Mouse (Mus musculus): ENCODE measurements around the gene Gab1.
A peak's percentile ranks its signal among the peaks of the same experiment; 100 is the strongest.

Gene Gab1

DNA sequence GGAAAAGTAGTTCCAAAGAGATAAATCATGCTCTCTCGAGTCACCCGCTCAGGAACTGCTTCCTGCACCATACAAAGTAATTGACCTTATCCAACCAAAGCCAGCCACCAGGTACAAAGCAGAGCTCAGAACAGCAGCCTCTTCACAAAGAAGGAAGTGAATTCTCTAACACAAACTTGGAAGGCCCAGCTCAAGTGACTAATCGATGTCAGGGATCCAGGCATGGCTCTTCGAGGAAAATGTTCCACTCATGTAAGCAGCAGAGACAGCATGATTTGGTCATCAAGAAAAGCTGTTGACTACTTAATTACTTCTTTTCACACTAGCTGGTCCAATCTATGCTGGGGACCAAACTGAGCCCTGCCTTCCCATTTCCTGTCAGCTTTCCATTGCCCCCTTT is 69.4 kb downstream of the Gab1 start:
- DNase-seq (ENCODE audit: low read depth), result no peak

DNA sequence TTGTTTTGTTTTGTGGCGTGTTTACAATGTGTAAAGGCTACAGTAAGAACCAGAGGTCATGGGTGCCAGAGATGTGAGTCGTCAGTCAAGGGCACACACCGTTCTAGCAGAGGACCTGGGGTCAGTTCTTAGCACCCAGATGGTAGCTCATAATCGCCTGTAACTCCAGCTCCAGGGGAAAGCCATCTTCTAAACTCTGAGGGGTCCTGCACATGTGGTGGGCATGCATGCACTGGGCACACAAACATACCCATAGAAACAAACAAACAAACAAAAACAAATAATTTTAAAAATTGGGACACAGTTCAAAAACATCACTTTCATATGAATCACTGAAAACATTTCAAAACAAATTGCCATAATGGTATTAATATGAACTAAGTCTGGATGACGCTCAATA is 69.9 kb downstream of the Gab1 start:
- no peak for DNase-seq (ENCODE audit: low read depth)

DNA sequence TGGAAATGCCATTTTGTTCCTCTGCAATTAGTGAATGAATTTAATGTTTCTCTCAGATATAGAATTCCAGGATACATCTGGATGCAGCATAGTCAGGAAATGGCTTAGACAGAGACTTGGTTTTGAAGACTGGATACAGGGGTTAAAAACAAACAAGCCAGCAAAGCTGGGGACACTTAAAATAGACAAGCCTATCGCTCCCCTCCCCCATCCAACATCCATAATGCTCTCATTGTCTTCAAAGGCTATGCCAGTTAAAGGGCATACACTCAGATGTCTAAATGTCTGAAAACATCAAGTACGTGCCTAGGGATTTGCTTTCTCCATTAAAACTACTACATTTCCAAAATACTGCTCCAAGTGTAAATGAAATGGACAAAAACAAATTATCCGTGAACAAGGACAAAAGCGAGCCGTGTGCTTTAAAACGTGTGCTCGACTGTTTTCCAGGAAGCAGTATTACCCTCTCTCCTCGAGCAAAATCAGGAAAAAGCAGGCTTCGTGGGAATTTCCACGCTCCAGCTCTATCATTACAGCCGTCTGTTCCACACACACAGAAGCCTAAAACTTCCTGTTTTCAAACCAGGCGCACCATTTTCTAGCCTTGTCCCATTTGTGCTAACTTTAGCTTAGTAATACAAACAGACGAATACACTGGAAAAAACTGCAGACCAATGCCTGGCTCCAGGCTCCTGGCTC is 72.4 kb downstream of the Gab1 start:
- DNase-seq (ENCODE audit: low read depth), result no peak

DNA sequence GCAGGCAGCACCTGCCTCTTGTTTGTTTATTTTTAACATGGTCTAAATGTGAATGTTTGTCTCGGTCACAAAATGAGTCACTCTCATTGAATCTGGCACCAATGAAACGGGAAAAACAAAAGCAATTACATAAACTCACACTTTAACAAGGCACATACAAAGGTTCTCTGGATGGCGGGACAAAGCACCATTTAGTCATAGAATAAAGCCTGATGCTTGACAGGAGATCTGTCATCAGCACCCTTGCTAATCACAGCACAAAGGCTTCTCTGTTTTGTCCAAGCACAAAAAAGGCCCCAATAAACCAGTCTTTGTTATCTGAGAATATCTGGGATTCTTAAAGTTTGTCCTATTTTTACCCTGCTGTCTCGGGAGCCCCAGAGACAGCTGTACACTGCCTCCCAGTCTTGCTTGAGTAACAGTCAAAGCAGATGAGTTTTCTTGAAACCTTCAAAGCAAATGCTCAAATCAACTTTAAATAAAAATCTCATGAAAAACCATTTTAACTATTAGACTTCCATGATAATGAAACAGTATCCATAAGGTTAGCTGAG is 76.2 kb downstream of the Gab1 start:
- DNase-seq (ENCODE audit: low read depth), result no peak

DNA sequence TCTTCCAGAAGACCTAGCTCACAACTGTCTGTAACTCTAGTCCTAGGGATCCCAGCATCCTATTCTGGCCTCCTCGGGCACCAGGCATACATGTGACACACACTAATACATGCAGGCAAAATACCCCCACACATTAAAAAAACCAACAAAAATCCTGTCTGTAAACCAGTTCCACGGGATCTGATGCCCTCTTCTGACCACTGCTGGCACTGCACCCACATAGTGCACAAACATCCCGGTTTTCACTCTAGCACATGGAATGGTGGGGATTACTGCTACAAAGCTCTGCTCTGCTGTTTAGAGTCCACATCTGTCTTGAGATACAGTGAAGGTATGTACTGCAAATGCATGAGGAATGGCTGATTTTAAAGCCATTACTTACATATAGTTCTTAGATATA is 81.5 kb downstream of the Gab1 start:
- DNase-seq (ENCODE audit: low read depth), result no peak

DNA sequence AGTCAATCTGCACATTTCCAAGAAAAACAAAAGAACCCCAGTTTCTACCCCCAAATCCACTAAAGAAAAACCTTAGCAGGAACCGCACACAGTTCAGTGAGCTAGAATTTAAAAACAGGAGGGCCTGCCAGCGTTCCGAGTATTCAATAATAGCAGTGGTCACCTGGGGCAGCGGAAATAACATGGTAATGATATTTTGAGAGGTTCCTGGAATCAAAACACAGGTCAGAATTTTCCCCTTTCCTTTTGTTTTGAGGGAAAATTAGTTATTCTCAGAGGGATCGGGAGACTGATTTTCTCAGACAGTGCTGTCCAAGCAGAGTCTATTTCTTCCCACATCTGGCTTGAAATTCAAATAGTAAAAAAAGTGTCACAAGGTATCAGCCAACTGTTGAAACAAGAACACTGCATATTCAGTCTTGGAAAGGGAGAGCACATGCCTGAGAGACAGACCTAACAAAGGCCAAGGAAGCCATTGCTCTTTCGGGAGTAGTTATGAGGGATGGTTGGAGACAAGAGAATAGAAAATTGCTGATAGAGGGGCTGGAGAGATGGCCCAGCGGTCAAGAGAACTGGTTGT is 82.0 kb downstream of the Gab1 start:
- DNase-seq (ENCODE audit: low read depth), result no peak

DNA sequence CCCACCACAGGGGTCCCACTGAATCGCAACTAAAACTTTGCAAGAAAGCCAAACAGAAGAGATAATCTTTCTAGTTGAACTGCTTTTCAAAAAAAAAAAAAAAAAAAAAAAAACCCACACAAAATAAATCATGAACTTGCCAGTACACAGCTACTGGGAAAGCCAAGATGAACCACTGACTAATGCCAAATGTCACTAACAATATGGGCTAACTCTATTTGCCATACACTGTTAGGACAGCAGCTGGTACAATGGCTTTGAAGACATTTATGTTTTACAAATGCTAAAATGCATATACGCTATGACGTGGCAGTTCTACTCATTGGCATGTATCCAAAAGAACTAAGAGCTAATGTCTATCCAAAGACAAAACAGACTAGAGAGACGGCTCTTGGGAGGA is 84.2 kb downstream of the Gab1 start:
- no peak for DNase-seq (ENCODE audit: low read depth)

DNA sequence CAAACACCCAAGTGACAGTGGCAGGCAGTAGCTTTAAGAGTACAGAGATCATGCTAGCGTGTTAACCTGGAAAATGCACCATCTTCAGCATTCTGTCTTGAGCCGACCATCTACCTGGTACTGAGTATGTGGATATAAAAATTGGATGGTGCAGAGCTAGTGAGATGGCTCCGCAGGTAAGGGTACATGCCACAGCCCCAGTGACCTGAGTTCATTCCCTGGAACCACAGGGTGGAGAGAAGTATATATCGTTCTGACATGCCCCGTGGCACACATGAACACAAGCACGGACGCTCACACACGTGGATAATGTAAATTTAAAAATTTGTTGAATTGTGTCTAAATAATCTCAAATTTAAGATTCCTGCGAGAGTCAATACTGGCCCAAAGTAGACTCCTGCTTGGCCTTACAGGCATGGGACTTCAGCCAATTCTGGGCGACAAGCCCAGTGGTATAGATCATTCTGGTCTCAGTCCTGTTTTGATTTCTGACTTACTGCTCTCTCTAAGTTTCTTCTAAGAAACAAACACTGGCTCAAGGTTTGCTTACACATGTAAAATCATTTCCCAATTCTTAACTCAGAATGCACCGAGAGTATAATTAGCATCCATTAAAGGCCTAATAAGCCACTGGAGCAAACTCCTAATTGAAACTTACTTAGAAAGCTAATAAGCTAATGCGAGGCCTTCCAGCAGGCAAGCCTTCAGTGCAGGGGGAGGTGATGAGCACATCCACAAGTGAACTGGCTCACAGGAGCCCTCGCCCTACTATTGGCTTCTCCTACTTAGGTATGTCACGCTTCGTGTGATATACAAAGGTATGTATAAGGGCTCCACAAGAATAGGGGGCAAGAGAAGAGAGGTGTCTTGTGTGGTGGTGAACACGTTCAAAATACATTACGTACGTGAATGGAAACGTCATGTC is 85.5 kb downstream of the Gab1 start:
- DNase-seq (ENCODE audit: low read depth), result no peak

DNA sequence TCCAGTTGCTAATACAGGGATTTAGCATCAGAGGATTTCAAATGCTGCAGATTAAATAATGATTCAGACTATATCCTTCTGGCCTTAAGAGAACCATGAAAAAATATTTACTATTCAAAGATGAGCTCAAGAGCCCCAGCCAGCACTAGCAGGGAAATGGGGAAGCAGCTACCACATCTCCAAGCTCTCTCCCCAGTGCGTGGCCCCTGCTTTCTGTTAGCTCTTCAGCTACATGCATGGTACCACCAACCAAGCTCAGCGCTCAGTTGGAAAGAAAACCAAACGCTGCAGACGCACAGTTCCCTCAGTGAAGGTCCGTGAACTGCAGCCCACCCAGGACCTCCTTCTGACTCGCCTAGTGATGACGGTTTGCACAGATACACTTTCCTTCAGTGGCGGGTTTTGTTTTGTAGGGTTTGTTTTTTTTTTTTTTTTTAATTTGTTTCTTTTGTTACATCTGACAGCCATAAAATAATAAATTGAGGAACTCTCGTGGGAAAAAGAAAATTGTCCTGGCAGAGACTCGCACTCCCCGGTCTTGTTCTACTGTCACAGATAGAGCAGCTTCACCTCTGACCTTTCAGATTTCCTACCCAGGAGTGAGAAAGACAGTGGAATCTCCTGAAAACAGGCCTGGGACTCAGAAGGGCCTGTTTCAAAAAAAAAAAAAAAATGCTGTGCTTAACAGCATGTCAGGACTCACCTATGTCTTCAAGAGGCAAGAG is 86.4 kb downstream of the Gab1 start:
- DNase-seq (ENCODE audit: low read depth), result no peak

DNA sequence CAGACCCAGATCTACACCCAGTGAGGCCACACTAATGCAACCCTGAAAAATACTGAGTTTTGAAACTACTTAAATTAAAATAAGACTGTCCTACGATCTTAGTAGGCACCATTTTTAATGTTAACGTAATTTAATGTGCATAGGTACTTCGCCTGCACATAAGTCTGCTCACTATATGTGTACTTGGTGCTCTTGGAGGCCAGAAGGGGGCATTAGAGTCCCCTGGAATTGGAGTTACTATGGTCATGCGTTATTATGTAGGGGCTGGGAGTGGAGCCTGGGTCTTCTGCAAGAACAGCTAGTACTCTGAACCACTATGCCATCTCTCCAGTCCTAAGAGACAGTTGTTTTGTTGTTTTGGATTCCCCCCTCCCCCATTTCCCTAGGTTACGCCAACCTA is 88.1 kb downstream of the Gab1 start:
- DNase-seq (ENCODE audit: low read depth), result no peak

DNA sequence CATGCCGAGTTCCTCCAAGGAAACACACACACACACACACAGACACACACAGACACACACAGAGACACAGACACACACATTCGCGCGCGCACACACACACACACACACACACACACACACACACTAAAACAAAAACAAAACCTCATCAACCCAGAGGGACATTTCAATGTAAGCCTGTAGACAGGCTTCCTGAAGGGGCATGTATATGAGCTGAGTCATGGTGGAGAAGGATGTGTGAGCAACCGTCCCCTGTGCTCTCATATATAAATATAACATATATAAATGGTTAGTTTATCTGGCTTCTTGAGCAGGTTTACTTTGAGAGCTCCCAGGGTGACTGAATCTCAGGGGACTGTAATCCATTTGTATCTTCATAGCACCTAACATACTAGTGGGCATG is 91.0 kb downstream of the Gab1 start:
- DNase-seq (ENCODE audit: low read depth), result no peak

DNA sequence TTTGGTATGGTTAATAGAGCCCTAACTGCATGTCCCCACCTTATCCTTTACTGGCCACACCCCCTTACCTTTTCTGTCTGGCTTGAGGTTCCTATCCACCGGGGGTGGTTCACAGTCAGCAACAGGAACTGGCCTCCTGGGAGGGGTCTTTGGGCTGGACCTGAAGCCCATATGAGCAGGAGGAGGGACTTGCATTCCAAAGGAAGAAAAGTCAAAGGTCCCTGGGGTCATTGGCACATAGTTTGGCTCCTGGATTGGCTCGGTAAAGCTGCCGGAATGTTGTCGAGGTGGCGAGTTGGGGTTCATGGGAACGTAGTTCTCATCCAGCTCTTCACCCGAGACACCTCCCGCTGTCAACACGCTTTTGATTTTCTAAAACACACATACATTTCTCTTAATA is 95.8 kb downstream of the Gab1 start:
- no peak for DNase-seq (ENCODE audit: low read depth)

DNA sequence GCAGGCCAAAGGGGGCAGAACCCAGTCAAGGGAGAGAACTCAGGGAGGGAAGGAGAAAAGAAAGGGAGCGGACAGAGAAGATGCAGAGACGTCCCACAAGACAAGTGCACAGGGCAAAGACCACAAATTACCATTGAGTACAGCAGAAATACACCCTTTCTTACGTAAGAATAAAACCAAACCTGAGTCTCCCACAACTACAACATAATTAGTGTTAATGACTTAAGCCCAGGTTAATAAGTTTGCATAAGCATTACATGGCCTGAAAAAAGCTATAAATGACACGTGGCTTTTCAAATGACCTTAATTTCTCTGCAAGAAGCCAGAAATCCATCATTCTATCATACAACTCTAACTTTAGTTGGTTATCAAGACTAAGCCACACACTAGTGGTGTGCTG is 97.0 kb downstream of the Gab1 start:
- DNase-seq (ENCODE audit: low read depth), result no peak

DNA sequence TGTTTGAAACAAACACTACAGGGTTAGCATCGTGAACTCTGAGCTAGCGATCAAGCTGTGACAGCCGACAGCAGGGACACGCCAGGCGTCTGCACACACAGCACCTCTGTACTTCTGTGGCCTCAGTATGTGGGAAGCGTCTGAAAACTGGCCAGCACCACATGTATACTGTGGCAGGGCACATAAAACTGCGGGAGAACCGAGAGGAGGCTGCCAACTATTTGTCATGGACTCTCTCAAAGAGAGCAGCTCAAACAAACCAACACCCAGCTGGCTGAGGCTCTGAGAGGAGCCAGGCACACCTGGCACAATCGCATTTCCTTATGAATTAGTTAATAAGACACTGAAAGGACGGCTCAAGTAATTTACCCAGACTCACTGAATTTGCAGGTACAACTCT is 99.0 kb downstream of the Gab1 start:
- no peak for DNase-seq (ENCODE audit: low read depth)

DNA sequence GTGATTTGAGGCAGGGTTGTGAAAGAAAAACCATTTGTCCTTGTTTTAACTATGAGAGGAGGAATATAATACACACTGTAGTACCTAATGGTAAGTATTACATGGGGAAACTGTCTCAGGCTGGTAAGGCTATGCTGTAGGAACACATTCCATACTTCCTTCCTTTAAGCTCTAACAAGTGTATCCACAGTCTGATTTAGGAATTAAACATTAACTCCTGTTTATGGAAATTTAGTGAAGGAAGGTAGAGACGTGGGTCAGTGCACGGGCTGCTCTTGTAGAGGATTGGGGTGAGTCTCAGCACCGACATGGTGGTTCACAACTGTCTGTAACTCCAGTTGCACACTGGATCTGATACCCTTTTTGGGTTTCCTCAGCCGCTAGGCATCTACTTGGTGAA is 100.0 kb downstream of the Gab1 start:
- no peak for DNase-seq (ENCODE audit: low read depth)

DNA sequence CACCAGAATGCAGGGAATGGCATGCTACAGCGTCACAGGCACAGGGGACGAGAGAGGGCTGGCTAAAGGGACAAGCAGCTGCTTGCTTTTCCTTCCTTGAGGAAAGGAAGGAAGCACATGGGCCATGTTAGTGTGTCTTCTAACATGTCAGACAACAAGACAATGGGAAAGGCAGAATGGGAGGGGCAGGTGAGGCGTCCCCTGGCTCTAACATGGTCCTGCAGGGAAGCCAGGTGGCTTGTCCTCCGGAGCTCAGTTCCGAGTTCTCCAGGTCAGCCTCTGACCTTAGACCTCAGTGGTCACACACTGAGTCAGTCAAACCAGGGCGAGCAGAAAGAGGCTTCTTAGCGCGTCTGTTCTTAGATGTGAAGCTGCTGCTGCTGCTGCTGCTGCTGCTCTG is 103.9 kb downstream of the Gab1 start:
- no peak for DNase-seq (ENCODE audit: low read depth)

DNA sequence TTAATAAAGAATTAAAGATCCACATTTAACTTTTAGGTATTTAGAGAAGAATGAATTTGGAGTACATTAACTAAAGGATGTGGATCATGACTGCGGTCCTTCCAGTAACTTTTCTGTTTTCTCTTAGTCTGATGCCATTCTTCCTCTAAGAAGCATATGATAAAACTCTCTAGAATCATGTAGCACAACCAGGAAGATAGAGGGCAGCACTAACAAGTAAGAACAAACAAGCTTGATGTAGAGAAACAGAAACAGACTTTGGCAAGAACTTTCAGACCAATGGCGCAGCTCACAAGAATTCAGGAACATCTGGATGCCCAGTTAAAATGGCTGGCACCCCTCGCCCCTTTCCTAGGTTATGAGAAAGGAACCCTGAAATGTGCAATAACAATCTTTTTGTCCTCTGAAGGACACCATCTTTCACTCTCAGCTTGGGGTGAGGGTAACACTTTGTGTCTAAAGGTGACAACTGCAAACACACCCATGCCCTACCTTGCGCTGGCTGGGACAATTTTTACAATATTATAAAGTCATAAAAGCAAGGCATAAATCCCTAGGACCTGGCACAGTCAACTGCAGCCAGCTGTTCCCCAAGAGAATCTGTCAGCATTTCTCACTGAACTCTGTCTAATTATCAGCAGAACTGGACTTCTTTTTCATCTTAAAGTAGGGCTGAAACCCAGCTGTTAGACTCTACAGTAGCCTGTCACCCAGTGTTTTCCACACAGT is 107.4 kb downstream of the Gab1 start:
- no peak for DNase-seq (ENCODE audit: low read depth)

DNA sequence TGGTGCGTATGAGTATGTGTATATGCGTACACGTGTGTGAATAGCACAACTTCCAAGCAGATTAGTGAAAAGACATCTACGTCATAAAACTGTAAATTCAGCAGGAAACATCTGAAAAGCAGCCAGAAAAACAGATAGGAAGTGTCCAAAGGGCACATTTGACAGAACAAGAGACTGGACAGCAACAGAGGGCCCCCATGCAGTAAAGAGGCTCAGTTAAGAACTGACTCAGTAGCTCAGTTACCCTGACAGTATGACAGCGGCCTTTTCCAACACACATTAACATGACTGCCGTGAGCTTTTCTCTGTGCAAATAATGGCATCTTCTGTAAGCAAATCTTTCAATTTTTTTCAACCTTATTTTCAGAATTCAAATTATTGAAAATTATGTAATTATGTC is 111.9 kb downstream of the Gab1 start:
- DNase-seq (ENCODE audit: low read depth), result no peak

DNA sequence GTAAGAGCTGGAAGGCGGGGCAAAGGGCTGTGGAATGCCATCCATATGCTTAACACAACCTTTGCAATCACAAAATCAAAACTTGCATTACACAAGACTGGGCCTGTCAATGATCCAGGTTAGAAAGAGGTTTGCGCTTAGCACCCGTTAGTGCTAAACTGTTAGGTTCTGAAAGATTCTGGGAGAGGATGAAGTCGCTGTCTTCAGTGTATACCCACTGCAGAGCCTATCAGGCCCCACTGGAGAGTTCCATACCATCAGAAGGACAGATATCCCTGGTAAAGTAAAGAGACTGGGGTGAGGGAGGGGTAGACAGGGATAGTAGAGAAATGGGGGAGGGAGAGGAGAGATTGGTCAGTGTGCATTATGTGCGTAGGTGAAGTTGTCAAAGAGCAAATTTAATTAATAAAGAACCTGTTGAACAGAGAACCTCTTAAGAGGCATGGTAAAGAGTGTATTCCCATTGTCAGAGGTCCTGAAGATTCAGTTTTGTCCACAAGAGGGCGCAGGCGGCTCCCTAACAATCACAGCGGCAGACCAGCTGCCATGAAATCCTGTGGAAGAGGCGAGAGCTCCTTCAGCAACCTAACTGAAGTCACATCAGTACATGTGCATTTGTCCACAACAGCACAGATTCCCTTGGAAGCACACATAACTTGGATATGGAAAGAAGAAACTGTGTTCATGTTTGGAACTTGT is 127.2 kb downstream of the Gab1 start:
- peak; percentile 82 for DNase-seq (ENCODE audit: low read depth)

DNA sequence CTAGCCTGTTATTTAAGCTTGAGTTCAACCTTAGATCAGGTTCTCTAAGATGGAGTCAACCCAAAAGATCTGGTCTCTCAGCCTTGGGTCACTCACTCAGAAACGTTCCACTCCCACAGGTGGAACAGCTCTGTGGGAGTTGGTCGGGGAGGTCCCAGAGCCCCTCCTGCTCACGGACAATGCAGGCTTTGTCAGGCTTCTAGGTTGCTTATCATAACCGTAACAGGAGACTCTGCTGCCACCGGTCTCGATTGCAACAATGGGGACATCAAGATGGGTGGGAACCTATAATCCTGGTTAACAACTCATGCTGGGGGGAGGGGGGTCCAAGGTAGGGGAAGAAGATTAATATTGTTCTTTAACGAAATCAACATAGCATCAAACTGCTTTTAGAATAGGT is 127.9 kb downstream of the Gab1 start:
- DNase-seq (ENCODE audit: low read depth), result no peak

DNA sequence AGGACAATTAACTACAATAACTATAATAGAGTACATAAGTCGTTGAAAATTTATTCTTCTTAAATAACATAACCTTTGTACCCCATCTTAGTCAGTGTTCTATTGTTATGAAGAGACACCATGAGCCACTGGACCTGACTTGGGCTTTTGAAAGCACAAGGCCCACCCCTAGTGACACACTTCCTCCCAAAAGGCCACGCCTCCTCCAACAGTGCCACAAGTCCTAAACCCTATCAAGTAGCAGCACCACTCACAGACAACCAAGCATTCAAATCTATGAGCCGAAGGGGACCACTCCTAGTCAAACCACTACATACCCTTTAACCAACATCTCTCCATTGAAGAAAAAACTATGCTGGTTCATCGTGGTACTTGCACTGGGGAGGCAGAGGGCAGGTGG is 131.2 kb downstream of the Gab1 start:
- no peak for DNase-seq (ENCODE audit: low read depth)

Data from induced T-regulatory cell, adult 2 months (primary cell).